Mouse (Mus musculus) CD4-positive naive resting alpha-beta T cell, adult 57 days (primary cell): Measurements from ENCODE around the gene Vmn2r51. TPM values are rescaled to one million over a fixed set of nuclear protein-coding genes. Genes with fewer than 3 reads are reported as not detected.

ENCODE experiments used
- total RNA-seq: library from RNA; stranded (reverse); gene quantifications from one replicate; pipeline ENCODE4 v1.2.4, GENCODE M21; 2023

The Vmn2r51 gene
- total RNA-seq = not detected

DNA sequence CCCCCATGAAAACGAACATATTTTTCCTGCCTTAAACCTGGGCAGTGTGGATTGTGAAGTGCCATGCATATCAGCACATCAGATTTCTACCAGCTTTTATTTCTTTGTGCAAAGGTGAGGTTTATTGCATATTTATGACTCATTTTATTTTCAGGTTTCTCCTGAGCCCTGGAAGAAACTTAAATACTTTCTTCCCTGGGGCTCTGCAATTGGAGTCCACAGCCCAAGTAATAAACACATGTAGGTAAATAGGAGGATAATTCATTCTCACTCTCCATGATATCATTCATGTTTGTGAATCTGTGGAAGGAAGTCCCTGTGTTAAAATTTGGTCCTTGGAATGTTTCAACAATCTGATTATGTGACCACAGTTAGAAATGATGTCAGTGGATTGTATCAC, at the start of gene Vmn2r51:
Gene Vmn2r51, minus strand, starts transcription at position 101 of the 400 bp plus-strand sequence.

DNA sequence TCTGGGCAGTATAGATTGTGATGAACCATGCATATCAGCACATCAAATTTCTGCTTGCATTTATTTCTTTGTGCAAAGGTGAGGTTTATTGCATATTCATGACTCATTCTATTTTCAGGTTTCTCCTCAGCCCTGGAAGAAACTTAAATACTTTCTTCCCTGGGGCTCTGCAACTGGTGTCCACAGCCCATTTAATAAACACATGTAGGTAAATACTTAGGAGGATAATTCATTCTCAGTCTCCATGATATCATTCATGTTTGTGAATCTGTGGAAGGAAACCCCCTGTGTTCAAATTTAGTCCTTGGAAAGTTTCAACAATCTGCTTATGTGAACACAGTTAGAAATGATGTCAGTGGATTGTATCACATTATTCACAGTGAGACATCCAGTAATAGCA, 52.3 kb downstream of the Vmn2r51 start, which contains the start of gene Vmn2r50:
Gene Vmn2r50, minus strand, starts transcription at position 101 of the 400 bp plus-strand sequence.

Other genes with a start within 250 kb of the Vmn2r51 start
- not detected for gene Vmn2r48, start 152.2 kb downstream of the Vmn2r51 start, total RNA-seq
- gene Vmn2r49, start 113.5 kb downstream of the Vmn2r51 start, total RNA-seq = not detected
- gene Vmn2r50, start 52.4 kb downstream of the Vmn2r51 start, total RNA-seq = not detected
- 0.21 TPM for gene Vmn2r52, start 70.8 kb upstream of the Vmn2r51 start, total RNA-seq
- not detected for gene Vmn1r66, start 172.3 kb upstream of the Vmn2r51 start, total RNA-seq